Mouse (Mus musculus) lung, adult 2 months (tissue): ENCODE data around the gene Dhh.

Source experiments
- CTCF ChIP-seq: fragments of 200-500 bp; IDR thresholded peaks from 2 replicates; pipeline ENCODE4 v1.5.1; 2011; ENCODE audit warnings: mild to moderate bottlenecking, low read length, control low read depth; ENCODE audit not compliant: insufficient read depth
- POLR2A ChIP-seq: fragments of 200-500 bp; IDR thresholded peaks from 2 replicates; pipeline ENCODE4 v1.6.1; 2011; ENCODE audit warnings: low read depth, mild to moderate bottlenecking, control low read depth, low read length, borderline replicate concordance; ENCODE audit errors: extremely low read depth

DNA sequence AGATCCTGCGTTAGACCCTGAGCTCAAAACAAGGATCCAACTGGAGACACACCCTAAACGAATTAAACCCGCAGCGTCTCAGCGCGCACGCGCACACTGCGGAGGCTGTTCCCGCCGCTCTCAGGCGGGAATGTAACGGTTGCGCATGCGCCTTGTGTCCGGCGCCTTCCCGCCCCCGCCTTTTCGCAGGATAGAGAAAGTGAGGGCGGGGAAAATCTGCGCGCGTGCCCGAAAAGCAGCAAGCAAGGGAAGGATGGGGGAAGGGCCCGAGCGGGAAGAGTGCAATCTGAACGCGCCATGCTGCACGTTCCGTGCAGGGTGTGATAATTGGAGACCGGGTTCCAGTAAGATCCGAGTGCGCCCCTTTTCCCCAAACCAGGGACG lies 35.5 kb upstream of the Dhh start:
- TF ChIP-seq CTCF (no peak), POLR2A (no peak)
